Mouse (Mus musculus): ENCODE measurements around the gene Hist1h3f. TPM values are rescaled to one million over a fixed set of nuclear protein-coding genes. Genes with fewer than 3 reads are reported as not detected.

Gene Hist1h3f
- total RNA-seq, 2 experiments from 2014 or later, result 17.9 to 18.2 TPM

- intact Hi-C loops (cut with DNase I), result no loop called here
Measured at GRCm38 (mm10) chr13:23592614-23593013, 48.8 kb downstream of the Hist1h3f start.

GRCm38 (mm10) chr13:23593051-23593770 is 49.4 kb downstream of the Hist1h3f start:
- intact Hi-C loops (cut with DNase I), result no loop called here
- DNase-seq (ENCODE audit: low spot score in 2 of 2), result no peak

More at GRCm38 (mm10) chr13:23592614-23593013, 48.8 kb downstream of the Hist1h3f start:
- DNase-seq (ENCODE audit: low spot score in 2 of 2), result no peak

Small RNA genes lying within 50 kb of the gene (microRNA-seq; reads per million reads assigned to microRNA genes)
- gene Gm44297, result not detected
- not detected for gene Gm44359
- not detected for gene Gm44394
- not detected for gene n-TStga1

Other genes with a start within 250 kb of the Hist1h3f start
- gene Zfp322a, start 174.8 kb upstream of the Hist1h3f start, total RNA-seq (2021), result 10 to 100 TPM; 26.3 to 35.5 TPM
- gene Abt1, start 120.2 kb upstream of the Hist1h3f start, total RNA-seq (2021), result 1 to 10 TPM; 8.4 to 8.5 TPM
- not detected for gene Btn1a1, start 78.2 kb upstream of the Hist1h3f start, total RNA-seq (2021)
- 1 to 10 TPM in 1 of 2 experiments, under 1 TPM in 1; 0.93 to 1.5 TPM for gene Btn2a2, start 55.2 kb upstream of the Hist1h3f start, total RNA-seq (2021)
- gene Hist1h4h, start 13.0 kb upstream of the Hist1h3f start, total RNA-seq (2021), result 100 to 1,000 TPM; 319 to 326 TPM
- gene Hist1h2af, start 10.1 kb upstream of the Hist1h3f start, total RNA-seq (2021), result 1 to 10 TPM; 6.2 to 7.0 TPM
- gene Hist1h3g, start 8.6 kb upstream of the Hist1h3f start, total RNA-seq (2021), result 1 to 10 TPM; 3.6 to 4.6 TPM
- 1 to 10 TPM in 1 of 2 experiments, under 1 TPM in 1; 0.79 to 1.2 TPM for gene Hist1h2bh, start 660 bp upstream of the Hist1h3f start, total RNA-seq (2021)
- gene Hist1h4f, start 7.6 kb downstream of the Hist1h3f start, total RNA-seq (2021), result 100 to 1,000 TPM; 173 to 184 TPM
- gene Hist1h1d, start 9.2 kb downstream of the Hist1h3f start, total RNA-seq (2021), result 1 to 10 TPM; 4.7 to 6.5 TPM
- gene Hist1h3e, start 18.3 kb downstream of the Hist1h3f start, total RNA-seq (2021), result 10 to 100 TPM; 46.6 to 51.6 TPM
- gene Hist1h2ae, start 27.2 kb downstream of the Hist1h3f start, total RNA-seq (2021), result 1 to 10 TPM; 6.2 to 7.8 TPM
- 10 to 100 TPM; 86.3 to 99.7 TPM for gene Hist1h2bg, start 27.3 kb downstream of the Hist1h3f start, total RNA-seq (2021)
- gene Hist1h2bf, start 30.1 kb downstream of the Hist1h3f start, total RNA-seq (2021), result 10 to 100 TPM; 20.6 to 28.9 TPM
- 1 to 10 TPM; 3.1 to 8.2 TPM for gene Hist1h2ad, start 30.3 kb downstream of the Hist1h3f start, total RNA-seq (2021)
- gene Hist1h3d, start 31.7 kb downstream of the Hist1h3f start, total RNA-seq (2021), result 10 to 100 TPM in 1 of 2 experiments, 1 to 10 TPM in 1; 7.7 to 10.8 TPM
- gene Hist1h4d, start 37.5 kb downstream of the Hist1h3f start, total RNA-seq (2021), result 100 to 1,000 TPM; 160 to 166 TPM
- 1 to 10 TPM; 7.0 to 7.4 TPM for gene Hist1h2be, start 77.1 kb downstream of the Hist1h3f start, total RNA-seq (2021)
- 10 to 100 TPM; 70.8 to 73.2 TPM for gene Hist1h1e, start 78.5 kb downstream of the Hist1h3f start, total RNA-seq (2021)
- gene Hist1h2ac, start 139.9 kb downstream of the Hist1h3f start, total RNA-seq (2021), result 1 to 10 TPM; 2.5 to 2.9 TPM
- gene Hist1h2bc, start 140.1 kb downstream of the Hist1h3f start, total RNA-seq (2021), result 10 to 100 TPM; 32.1 to 33.8 TPM
- not detected for gene Hist1h1t, start 151.8 kb downstream of the Hist1h3f start, total RNA-seq (2021)
- 100 to 1,000 TPM; 107 to 117 TPM for gene Hist1h4c, start 154.4 kb downstream of the Hist1h3f start, total RNA-seq (2021)
- gene Hfe, start 166.8 kb downstream of the Hist1h3f start, total RNA-seq (2021), result 1 to 10 TPM; 2.4 to 3.7 TPM
- gene Hist1h1c, start 194.8 kb downstream of the Hist1h3f start, total RNA-seq (2021), result 10 to 100 TPM; 68.2 to 74.7 TPM
- 1 to 10 TPM; 1.9 to 2.6 TPM for gene Hist1h3c, start 201.6 kb downstream of the Hist1h3f start, total RNA-seq (2021)
- 10 to 100 TPM; 17.9 to 19.8 TPM for gene Hist1h2bb, start 202.7 kb downstream of the Hist1h3f start, total RNA-seq (2021)
- gene Hist1h2ab, start 207.1 kb downstream of the Hist1h3f start, total RNA-seq (2021), result 10 to 100 TPM; 28.3 to 44.5 TPM
- gene Hist1h3b, start 208.2 kb downstream of the Hist1h3f start, total RNA-seq (2021), result 10 to 100 TPM in 1 of 2 experiments, 1 to 10 TPM in 1; 9.7 to 14.5 TPM
- gene Hist1h4b, start 213.0 kb downstream of the Hist1h3f start, total RNA-seq (2021), result 10 to 100 TPM; 87.5 to 90.3 TPM
- 10 to 100 TPM; 62.2 to 71.7 TPM for gene Hist1h4a, start 217.2 kb downstream of the Hist1h3f start, total RNA-seq (2021)
- gene Hist1h3a, start 218.3 kb downstream of the Hist1h3f start, total RNA-seq (2021), result 10 to 100 TPM; 41.3 to 42.8 TPM
- 10 to 100 TPM; 26.1 to 28.4 TPM for gene Hist1h1a, start 219.6 kb downstream of the Hist1h3f start, total RNA-seq (2021)
- gene Trim38, start 225.9 kb downstream of the Hist1h3f start, total RNA-seq (2021), result not detected